Mouse (Mus musculus) heart, postnatal 10 days (tissue): Measurements from ENCODE around the gene Hbq1b. TPM values are rescaled to one million over a fixed set of nuclear protein-coding genes. Genes with fewer than 3 reads are reported as not detected.

Source experiments
- DNase-seq, 2 experiments: peaks; one replicate each; pipeline ENCODE4 v3.0.0; 2021
- intact Hi-C: fragments of 180-260 bp; cut with DNase I; formaldehyde crosslinking; loops from one replicate; pipeline ENCODE4 v1.15.1; 2025
- total RNA-seq, 2 experiments: library from RNA; stranded (reverse); gene quantifications; 2 replicates each; pipeline ENCODE4 v1.2.3; 2021

Hbq1b gene
- 1 to 10 TPM in 1 of 2 experiments, not detected in 1; 1.0 TPM for total RNA-seq

DNA sequence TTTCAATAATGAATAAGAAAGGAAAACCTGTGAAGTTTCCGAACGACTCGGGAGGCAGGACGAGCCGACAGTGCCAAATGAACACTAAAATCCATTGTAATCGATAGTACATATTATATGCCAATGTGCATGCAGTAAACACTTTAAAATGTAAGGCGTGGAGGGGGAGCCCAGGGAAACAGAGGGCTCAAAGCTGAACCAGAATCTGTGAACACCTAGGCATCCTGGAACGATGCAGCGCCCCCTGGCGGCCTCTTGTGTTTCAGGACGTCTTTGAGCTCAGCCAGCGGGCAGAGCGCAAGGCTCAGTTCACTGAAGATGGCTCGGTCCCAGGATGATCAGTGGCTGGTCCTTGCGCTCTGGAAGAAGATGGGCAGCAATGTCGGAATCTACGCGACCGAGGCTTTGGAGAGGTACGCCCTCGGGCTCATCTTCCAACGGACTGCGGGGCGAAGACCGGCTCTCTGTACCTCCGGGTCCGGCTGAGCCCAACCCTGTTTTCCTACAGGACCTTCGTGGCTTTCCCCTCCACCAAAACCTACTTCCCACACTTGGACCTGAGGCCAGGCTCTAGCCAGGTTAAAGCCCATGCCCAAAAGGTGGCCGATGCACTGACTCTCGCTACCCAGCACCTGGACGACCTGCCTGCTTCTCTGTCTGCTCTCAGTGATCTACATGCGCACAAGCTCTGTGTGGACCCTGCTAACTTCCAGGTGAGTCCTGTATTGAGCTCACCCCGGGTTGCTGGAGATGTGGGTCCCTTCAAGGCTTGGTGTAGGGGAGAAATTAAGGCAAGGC lies at the start of gene Hbq1b:
Gene Hbq1b (plus strand): TSS at position 271 of the 798 bp plus-strand sequence.
- intact Hi-C loops, result loop anchor here (2.0 to 5.0 kb wide), 2 partner anchors 45 to 104 kb away; no protein-coding TSS in a partner anchor
- peak; percentile 77 to 85 for DNase-seq

DNA sequence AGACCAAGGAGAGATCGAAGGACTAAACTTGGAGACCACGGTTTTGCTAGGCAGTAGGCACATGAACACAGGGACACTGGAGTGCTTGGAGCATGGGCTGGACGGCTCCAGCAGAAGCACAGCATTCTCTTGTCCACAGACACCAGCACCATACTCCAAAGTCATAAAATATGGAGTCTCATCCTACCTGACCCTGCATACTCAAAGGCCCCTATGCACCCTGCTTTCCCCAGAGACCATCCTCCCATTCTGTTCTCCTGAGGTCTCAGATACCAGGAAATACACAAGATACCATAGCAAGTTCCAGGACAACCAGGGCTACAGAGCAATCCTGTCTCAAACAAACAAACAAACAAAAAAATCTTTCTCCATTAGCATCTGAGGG lies 49.4 kb upstream of the Hbq1b start:
- DNase-seq, result no peak
- intact Hi-C loops, result no loop called here

DNA sequence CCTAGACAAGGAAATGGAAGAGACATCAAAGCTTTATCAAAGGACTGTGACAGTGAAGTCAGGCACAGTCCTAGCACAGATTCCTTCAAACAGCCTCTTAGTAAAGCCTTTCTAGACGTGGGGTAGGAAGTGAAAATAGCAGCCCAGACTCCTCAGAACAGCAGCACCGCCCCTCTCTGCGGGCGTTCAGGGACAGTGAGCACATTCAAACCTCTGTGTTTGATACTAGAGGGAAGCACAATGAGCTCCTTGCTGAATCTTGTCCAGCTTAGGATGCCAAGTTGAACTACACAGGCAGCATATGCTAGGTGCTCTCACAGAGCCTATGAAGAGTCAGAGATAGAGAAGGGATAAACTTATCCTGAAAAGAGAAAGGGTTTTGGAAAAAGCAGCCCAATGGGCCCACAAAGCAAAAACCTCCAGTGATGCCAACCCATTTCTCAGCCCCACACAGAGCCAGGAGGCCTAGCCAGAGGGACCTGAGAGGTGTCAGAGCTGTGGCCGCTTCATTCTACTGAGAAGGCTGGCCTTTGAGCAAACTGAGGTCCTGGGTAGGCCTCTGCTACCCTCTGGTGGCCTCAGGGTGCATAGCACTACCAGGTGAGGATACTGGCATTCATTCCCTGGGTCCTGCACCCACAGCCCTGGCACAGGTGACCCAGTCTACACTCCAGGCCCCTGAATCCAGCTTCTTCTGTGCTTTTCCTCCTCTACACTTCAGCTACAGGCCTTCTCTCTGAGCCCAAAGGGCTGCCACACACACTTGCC lies 48.5 kb upstream of the Hbq1b start:
- peak; percentile 78 to 83 for DNase-seq
- intact Hi-C loops, result loop anchor here (1.0 kb wide), 2 partner anchors 21 to 56 kb away; no protein-coding TSS in a partner anchor

DNA sequence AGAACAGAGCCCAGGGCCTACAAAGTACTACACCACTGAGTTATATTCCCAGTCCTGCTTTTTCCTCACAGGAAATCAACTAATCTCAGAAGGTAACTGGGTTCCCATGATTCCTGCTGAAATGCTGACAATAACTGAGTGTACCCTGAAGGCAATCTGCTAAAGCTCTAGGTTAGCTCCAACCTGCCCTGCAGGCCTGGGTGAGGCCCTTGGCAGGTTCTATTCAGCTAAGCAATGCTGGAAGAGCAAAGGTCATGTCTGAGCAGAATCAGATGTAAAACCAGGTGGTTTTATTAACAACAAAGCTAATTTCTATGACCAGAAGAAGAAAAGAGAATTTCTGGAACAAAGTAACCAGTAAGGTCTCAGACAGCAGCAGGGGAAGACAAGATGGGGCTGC lies 45.4 kb upstream of the Hbq1b start:
- intact Hi-C loops, result loop anchor here (5.0 kb wide), 2 partner anchors 34 to 46 kb away; partner anchors contain the start of genes Hbq1b and Snrnp25

GRCm38 (mm10) chr11:32242209-32242608 lies 44.6 kb upstream of the Hbq1b start:
- no peak for DNase-seq
- intact Hi-C loops, result loop anchor here (5.0 kb wide), 2 partner anchors 35 to 45 kb away; partner anchors contain the start of genes Hbq1b and Snrnp25

More for the DNA sequence above, 45.4 kb upstream of the Hbq1b start:
- DNase-seq, result no peak

DNA sequence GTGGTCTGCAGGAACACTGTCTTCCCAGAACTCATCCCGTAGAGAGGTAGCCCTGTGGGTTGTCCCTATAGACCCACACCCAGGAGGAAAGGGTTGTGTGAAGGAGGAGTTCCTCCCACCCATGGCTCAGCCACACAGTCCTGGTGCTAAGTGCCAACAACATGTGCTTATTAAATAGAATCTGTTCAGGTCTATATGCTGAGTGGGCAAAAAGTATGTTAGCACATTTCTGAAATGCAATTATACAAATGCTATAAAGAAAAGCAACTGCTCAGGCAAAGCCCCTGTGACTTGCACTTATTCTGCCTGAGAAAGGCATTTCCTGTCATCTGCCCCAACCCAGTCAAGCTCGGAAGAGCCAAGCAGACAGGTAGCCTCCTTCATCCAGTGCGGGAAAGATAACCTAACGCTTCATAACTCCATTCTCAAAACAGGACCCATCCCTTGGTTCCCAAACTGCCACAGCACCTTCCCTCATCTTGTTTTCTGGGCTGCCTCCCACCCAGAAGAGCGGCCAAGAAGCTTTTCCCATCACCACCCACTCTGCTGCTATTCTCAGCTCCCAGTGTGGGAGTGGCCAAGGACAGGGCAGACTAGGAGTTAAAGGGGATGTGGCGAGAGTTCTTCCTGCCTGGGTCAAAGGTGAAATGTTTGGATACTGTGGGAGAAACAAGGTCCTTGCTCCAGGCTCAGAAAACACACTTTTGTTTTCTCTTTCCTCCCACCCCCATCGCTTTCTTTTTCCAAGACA lies 43.4 kb upstream of the Hbq1b start:
- intact Hi-C loops, result loop anchor here (5.0 kb wide), 2 partner anchors 36 to 44 kb away; partner anchors contain the start of genes Hbq1b and Snrnp25
- DNase-seq, result peak in 1 of 2 experiments; percentile 35

GRCm38 (mm10) chr11:32244064-32244463 lies 42.7 kb upstream of the Hbq1b start:
- peak; percentile 55 to 58 for DNase-seq
- intact Hi-C loops, result loop anchor here (5.0 kb wide), 2 partner anchors 37 to 43 kb away; partner anchors contain the start of genes Hbq1b and Snrnp25

DNA sequence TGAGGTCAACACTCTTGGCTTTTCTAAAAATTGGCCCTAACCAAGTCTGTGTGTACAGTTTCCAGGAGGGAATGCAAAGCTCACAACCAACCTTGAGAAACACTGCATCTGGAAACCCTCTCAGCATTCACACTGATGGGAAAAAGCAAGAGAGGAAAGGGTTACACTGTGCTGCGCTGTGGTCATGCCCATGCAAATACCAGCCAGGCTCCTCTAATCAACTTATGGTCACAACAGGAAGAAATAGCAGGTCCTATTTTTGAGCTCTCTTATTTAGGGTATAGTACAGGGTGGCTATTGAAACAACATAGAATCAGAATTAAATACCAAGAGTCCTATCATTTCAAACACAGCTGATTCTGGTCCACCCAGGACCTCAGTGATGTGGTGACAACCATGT lies 42.1 kb upstream of the Hbq1b start:
- intact Hi-C loops, result loop anchor here (5.0 kb wide), 2 partner anchors 37 to 43 kb away; partner anchors contain the start of genes Hbq1b and Snrnp25
- no peak for DNase-seq

DNA sequence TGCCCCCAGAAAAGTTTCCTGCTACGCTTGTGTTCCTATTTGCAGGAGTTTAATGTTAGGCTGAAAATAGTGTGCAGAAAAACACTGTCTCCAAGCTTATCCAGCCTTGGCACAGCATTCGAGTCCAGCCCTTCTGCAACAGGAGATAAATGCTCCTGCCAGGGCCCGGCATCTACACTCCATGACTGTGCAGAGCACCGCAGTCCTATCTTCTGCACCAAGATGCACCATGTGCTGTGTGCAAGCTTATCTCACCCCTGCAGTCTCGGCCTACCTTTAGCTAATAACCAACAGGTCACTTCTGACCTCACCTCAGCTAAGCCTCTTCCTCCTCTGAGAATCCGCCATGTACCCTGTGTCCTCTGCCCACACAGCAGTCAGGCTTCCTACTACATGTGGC lies 41.2 kb upstream of the Hbq1b start:
- intact Hi-C loops, result no loop called here
- DNase-seq, result no peak

GRCm38 (mm10) chr11:32247068-32247467 lies 39.7 kb upstream of the Hbq1b start:
- no peak for DNase-seq
- intact Hi-C loops, result no loop called here

DNA sequence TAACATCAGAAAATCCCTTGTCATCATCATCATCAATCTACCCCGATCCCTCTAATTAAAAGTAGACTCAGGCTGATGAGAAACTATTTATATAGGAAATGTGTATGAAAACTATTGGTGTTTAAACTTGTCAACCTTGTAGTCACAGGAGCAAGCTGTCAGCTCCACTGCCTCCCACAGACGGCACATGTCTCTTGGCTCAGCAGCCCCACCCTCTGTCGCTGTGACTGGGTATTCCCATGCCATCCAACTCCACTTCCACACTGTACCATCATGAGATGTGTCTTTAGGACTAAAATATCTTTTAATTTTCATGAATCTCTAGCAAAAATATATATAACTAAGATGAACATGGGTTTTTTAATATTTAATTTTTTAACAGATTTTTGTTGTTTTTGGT lies 38.4 kb upstream of the Hbq1b start:
- intact Hi-C loops, result no loop called here

DNA sequence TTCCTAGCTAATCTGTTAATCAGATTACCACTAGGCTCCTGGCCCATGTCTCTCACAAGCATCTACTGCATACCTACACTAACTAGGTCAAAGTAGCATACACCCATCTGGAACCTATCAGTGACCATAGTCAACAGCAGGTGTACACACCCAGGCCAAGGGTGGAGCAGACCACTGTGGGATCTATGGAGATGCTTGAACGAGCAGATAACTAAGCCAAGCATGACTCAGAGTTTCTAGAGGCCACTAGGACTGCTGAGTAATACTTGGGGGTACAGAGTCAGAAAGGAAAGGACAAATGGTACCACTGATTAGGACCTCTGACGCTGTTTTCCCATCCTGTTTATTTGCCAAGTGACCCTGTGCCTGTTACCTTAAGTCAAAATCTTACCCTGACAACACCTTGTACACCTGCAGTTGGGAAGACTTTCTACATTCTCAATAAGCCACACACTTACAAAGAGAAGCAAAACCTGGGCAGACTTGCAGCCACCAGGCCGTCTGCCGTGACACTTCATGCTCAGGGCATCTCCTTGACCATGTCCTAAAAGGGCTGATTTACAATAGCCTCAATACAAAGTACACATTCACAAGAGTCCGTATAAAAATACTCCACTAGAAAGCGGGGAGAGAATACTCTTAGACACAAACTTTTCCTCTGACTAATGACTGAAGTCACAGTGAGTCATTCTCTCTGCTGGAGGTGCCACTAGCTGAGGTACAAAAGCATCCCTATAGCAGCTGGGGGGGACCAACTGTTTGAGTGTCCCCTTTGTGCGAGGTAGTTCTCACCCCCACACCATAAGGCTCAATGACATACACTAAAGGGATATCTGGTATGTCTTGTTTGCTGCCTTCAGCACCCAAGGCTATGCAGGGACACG lies 35.6 kb upstream of the Hbq1b start:
- no peak for DNase-seq

More for the DNA sequence above, 38.4 kb upstream of the Hbq1b start:
- no peak for DNase-seq

GRCm38 (mm10) chr11:32253121-32253520 lies 33.6 kb upstream of the Hbq1b start:
- intact Hi-C loops, result no loop called here
- no peak for DNase-seq

More for the DNA sequence above, 35.6 kb upstream of the Hbq1b start:
- intact Hi-C loops, result no loop called here

DNA sequence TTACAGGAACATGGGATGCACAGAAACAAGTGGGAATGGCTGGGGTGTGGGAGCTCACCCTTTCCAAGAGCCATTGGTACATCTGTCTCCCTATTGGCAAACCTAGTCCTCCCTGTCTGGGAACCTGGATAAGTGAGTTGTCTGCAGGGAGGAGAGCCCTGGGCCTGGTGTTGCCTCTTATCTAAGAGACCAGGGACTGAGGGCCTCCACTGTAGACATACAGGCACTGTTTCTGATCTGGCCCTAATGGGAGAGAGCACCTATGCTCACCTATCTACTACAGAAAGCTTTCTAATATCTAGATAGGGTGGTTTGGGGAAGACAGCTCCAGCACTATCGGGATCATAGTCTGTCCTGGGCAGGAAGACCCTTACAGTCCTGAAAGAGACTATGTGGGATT lies 30.6 kb upstream of the Hbq1b start:
- no peak for DNase-seq
- intact Hi-C loops, result no loop called here

DNA sequence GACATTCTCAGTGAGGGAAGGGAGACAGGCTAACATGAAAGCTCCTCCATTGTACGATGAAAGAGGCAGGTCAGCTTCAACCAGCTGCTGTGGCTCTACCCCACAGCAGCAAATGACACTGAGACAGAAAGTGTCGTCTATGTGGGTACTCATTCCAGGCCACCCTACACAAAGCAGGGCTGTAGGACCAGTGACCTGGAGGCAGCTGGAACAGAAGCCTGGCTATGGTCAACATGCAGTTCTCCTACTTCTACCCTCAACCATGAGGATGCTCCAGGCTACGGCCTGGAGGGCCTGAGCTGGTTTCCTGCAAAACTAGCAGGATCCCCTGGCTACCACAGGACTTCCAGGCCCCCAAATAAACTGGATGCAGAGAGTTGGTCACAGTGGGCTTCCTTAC lies 30.2 kb upstream of the Hbq1b start:
- intact Hi-C loops, result no loop called here
- DNase-seq, result no peak

DNA sequence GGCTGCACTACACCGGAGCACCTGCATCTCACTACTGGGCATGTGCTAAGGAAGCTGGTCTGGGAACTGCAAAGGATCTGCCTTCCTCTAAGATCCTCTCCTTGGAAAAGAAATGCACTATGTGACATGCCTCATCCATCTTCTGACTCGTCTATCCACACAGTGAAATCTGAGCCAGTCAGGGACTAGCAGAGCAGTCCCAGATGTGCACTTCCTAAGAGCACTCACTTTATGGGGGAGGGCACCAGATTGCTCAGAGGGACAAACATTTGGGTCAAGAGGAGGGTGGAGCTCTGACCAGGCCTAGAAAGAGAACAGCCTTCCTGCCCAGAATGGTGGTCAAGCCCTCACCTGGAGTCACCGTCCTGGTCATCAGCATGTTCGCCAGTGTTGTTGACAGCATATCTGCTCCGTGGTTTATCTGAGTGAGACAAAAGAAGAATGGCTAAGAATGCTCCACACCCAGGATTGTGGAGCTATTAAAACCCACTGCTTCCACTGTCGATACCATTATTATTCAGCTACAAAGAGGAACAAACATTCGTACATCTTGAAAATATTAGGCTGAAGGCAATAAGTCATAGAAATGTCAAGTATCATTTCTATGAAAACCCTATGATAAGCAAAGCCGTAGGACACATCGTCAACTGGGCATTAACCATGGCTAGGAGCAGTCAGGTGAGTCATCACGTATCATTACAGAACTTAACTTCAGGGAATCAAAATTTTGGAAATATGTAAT lies 23.9 kb upstream of the Hbq1b start:
- DNase-seq, result no peak
- intact Hi-C loops, result no loop called here

- DNase-seq, result no peak
- intact Hi-C loops, result no loop called here
Measured at GRCm38 (mm10) chr11:32265117-32265738, 21.5 kb upstream of the Hbq1b start.

- DNase-seq, result no peak
- intact Hi-C loops, result no loop called here
Measured at GRCm38 (mm10) chr11:32266194-32266593, 20.6 kb upstream of the Hbq1b start.
